ENCODE assay signal across 24 mouse cellular contexts in the genomic region with DNA sequence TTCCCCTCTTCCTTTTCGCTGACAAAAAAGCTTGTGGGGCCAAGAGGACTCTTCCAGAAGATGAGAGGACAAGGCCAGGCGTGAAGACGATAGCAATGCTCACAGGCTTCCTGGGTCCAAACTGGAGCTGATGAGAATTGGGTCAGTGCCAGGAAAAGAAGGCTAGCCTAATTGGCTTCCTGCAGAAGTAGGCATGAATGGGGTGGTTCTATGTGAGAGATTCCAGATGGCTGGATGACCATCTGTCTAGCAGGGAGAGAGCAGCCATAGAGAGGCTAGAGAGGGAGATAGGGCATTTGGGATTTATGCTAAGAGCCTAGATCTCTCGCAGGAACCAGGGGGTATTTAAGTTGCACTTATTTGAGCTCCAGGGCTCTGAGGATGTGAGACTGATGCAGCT. TPM values are rescaled to one million over a fixed set of nuclear protein-coding genes. Genes with fewer than 3 reads are reported as not detected.
DNase-seq lines count a peak whose midpoint lies in the region; ATAC-seq and TF ChIP-seq lines count a peak whose summit lies in the region.
"Had no signal": no experiment of that assay in that cellular context is flagged by ENCODE, and none has a peak within 500 bp of the region (broad histone marks: within the 10 kb centered on the region; RNA-seq: fewer than 3 reads in every experiment).

No protein-coding gene starts in this region.

- no peaks in the 10 kb centered on the region for H3K36me3 ChIP-seq in embryonic facial prominence, embryonic 14.5 days (ENCODE audit: control insufficient read depth, insufficient read depth, low read length)
- no peaks in the 10 kb centered on the region for H3K36me3 ChIP-seq in embryonic facial prominence, embryonic 10.5 days (replicated peaks)
- no peaks in the 10 kb centered on the region for H3K36me3 ChIP-seq in liver, adult 2 months (ENCODE audit: control insufficient read depth, insufficient read depth, low read length)
- H3K36me3 ChIP-seq in liver, embryonic 11.5 days (ENCODE audit: control insufficient read depth, insufficient read depth, low read length): no peaks in the 10 kb centered on the region
- H3K36me3 ChIP-seq: heart, embryonic 10.5 days; liver, embryonic 13.5 days; midbrain, embryonic 10.5 days; neural tube, embryonic 13.5 days had no signal

- ATAC-seq in embryonic facial prominence, embryonic 14.5 days (ENCODE audit: low read depth): peak; percentile 12; the same call in 1 of the 2 replicates
- ATAC-seq in liver, embryonic 11.5 days (replicated peaks; ENCODE audit: low FRiP score): no peak

- H3K79me2 ChIP-seq in liver, adult 2 months (ENCODE audit: control insufficient read depth, insufficient read depth, low read length): no peaks in the 10 kb centered on the region

- no peak overlapping the region for H3K4me2 ChIP-seq in embryonic facial prominence, embryonic 14.5 days (ENCODE audit: low read depth, low read length)
- no peak overlapping the region for H3K4me2 ChIP-seq in liver, embryonic 11.5 days
- H3K4me2 ChIP-seq: liver, embryonic 13.5 days; neural tube, embryonic 13.5 days had no signal

- H3K4me3 ChIP-seq in embryonic facial prominence, embryonic 14.5 days (ENCODE audit: low read depth, low read length): no peak overlapping the region
- H3K4me3 ChIP-seq in embryonic facial prominence, embryonic 10.5 days: no peak overlapping the region
- H3K4me3 ChIP-seq in liver, adult 2 months (ENCODE audit: insufficient read depth, low read depth, low read length): no peak overlapping the region
- no peak overlapping the region for H3K4me3 ChIP-seq in liver, embryonic 11.5 days (ENCODE audit: low read depth, low read length)
- H3K4me3 ChIP-seq: heart, embryonic 10.5 days; left cerebral cortex, adult 2 months; liver, embryonic 13.5 days; midbrain, embryonic 10.5 days; neural tube, embryonic 13.5 days had no signal

- no peak overlapping the region for H3K9ac ChIP-seq in embryonic facial prominence, embryonic 14.5 days (ENCODE audit: low read depth, low read length)
- no peak overlapping the region for H3K9ac ChIP-seq in liver, adult 2 months (ENCODE audit: low read depth, low read length)
- no peak overlapping the region for H3K9ac ChIP-seq in liver, embryonic 11.5 days (ENCODE audit: low read depth, low read length)
- H3K9ac ChIP-seq: liver, embryonic 13.5 days; neural tube, embryonic 13.5 days had no signal

- DNase-seq in embryonic facial prominence, embryonic 14.5 days (ENCODE audit: low spot score): no peak
- no peak for DNase-seq in embryonic facial prominence, embryonic 10.5 days (ENCODE audit: low spot score)
- peak; percentile 14 for DNase-seq in liver, adult 2 months (ENCODE audit: extremely low read depth, low read depth, low spot score)
- DNase-seq in liver, embryonic 11.5 days (ENCODE audit: low spot score): no peak
- DNase-seq in brain, embryonic 14.5 days (ENCODE audit: low read depth): peak; percentile 60
- peak; percentile 45 to 62 for DNase-seq in cerebellum, postnatal 14 days
- DNase-seq in gastrocnemius, postnatal 10 days: no peak
- no peak for DNase-seq in gastrocnemius, postnatal 25 days
- DNase-seq: adrenal gland, postnatal 36 days; embryo, embryonic 11 days; kidney, postnatal 36 days; left cerebral cortex, postnatal 4 days; liver, embryonic 13.5 days; right cerebral cortex, postnatal 14 days; spleen, adult 18-20 months had no signal

- no peaks in the 10 kb centered on the region for H3K9me3 ChIP-seq in embryonic facial prominence, embryonic 14.5 days (ENCODE audit: control insufficient read depth, low read length)
- no peaks in the 10 kb centered on the region for H3K9me3 ChIP-seq in embryonic facial prominence, embryonic 10.5 days
- H3K9me3 ChIP-seq in liver, embryonic 11.5 days (ENCODE audit: control insufficient read depth, low read length): no peaks in the 10 kb centered on the region
- H3K9me3 ChIP-seq: heart, embryonic 10.5 days; liver, embryonic 13.5 days; midbrain, embryonic 10.5 days; neural tube, embryonic 13.5 days had no signal

- no peak overlapping the region for H3K27ac ChIP-seq in embryonic facial prominence, embryonic 14.5 days (replicated peaks; ENCODE audit: low read depth, low read length)
- no peak overlapping the region for H3K27ac ChIP-seq in embryonic facial prominence, embryonic 10.5 days (replicated peaks)
- no peak overlapping the region; the same call in 1 of the 2 replicates for H3K27ac ChIP-seq in liver, adult 2 months (replicated peaks; ENCODE audit: insufficient read depth, low read depth, low read length)
- no peak overlapping the region for H3K27ac ChIP-seq in liver, embryonic 11.5 days (ENCODE audit: low read depth, low read length)
- H3K27ac ChIP-seq: heart, embryonic 10.5 days; left cerebral cortex, adult 2 months; macrophage; midbrain, embryonic 10.5 days; neural tube, embryonic 13.5 days had no signal

- H3K27me3 ChIP-seq in embryonic facial prominence, embryonic 14.5 days (replicated peaks; ENCODE audit: control insufficient read depth, insufficient read depth, low read length): no peaks in the 10 kb centered on the region
- H3K27me3 ChIP-seq in embryonic facial prominence, embryonic 10.5 days (replicated peaks; ENCODE audit: low read depth, poor library complexity, severe bottlenecking): no peaks in the 10 kb centered on the region
- H3K27me3 ChIP-seq in liver, adult 2 months (ENCODE audit: control insufficient read depth, insufficient read depth, low read length): no peaks in the 10 kb centered on the region
- H3K27me3 ChIP-seq in liver, embryonic 11.5 days (replicated peaks; ENCODE audit: control insufficient read depth, insufficient read depth, low read length): no peaks in the 10 kb centered on the region
- H3K27me3 ChIP-seq: neural tube, embryonic 13.5 days had no signal

- no peak for TF ChIP-seq CTCF in liver, adult 2 months (IDR thresholded peaks at IDR 0.05; ENCODE audit: low read depth, low read length)
- no peak for TF ChIP-seq CTCF in brain, embryonic 14.5 days (IDR thresholded peaks at IDR 0.05; ENCODE audit: borderline replicate concordance, extremely low read depth, insufficient read depth, insufficient read length)

- H3K4me1 ChIP-seq in embryonic facial prominence, embryonic 14.5 days (ENCODE audit: control insufficient read depth, insufficient read depth, low read length): no peaks in the 10 kb centered on the region
- H3K4me1 ChIP-seq in embryonic facial prominence, embryonic 10.5 days: no peaks in the 10 kb centered on the region
- H3K4me1 ChIP-seq in liver, adult 2 months (ENCODE audit: control insufficient read depth, insufficient read depth, low read length): peaks cover 4% of the 10 kb centered on the region; the same call in 1 of the 2 replicates
- H3K4me1 ChIP-seq in liver, embryonic 11.5 days (replicated peaks; ENCODE audit: control insufficient read depth, insufficient read depth, low read length): no peaks in the 10 kb centered on the region
- H3K4me1 ChIP-seq: heart, embryonic 10.5 days; liver, embryonic 13.5 days; midbrain, embryonic 10.5 days had no signal

- WGBS in embryonic facial prominence, embryonic 14.5 days: 69% methylated on average over 4 of the region's 4 CpGs
- 73% methylated on average over 4 of the region's 4 CpGs for WGBS in embryonic facial prominence, embryonic 10.5 days
- WGBS in liver, adult 2 months: 75% methylated on average over 4 of the region's 4 CpGs
- WGBS in liver, embryonic 11.5 days: 59% methylated on average over 4 of the region's 4 CpGs

- TF ChIP-seq POLR2A in liver, adult 2 months (IDR thresholded peaks at IDR 0.05; ENCODE audit: extremely low read depth, insufficient read depth, low read length): no peak
- no peak for TF ChIP-seq POLR2A in brain, embryonic 14.5 days (IDR thresholded peaks at IDR 0.05; ENCODE audit: borderline replicate concordance, extremely low read depth, insufficient read depth, insufficient read length, poor library complexity, severe bottlenecking)

RNA-seq across cellular contexts. Expression of a gene that starts 9.5 kb away (rescaled TPM):
- polyA plus RNA-seq in embryonic facial prominence, embryonic 14.5 days (2014; fragmentation: Nextera tagmentation; extraction: Ambion mirVana): 18.4 and 20.4 TPM in 2 replicates
- 2.9 and 4.5 TPM in 2 replicates for polyA plus RNA-seq in embryonic facial prominence, embryonic 10.5 days (2016; fragmentation: Nextera tagmentation; extraction: Ambion mirVana)
- not detected in 2 replicates for total RNA-seq in liver, adult 2 months (2014; rRNA removed)
- not detected in 2 replicates for polyA plus RNA-seq in liver, adult 2 months (2012; rRNA removed)
- 12.7 and 15.7 TPM in 2 replicates for polyA plus RNA-seq in liver, embryonic 11.5 days (2014; fragmentation: Nextera tagmentation; extraction: Ambion mirVana)
- polyA plus RNA-seq in brain, embryonic 14.5 days (2012; rRNA removed): 1.4 and 4.3 TPM in 2 replicates
- not detected for total RNA-seq in gastrocnemius, postnatal 10 days (2021)
- total RNA-seq in gastrocnemius, postnatal 25 days (2021): not detected
- total RNA-seq: CH12.LX; left cerebral cortex, adult 2 months had no signal
- polyA plus RNA-seq: macrophage had no signal

RNA-seq across cellular contexts. Expression of a gene that starts 16.8 kb away (rescaled TPM):
- polyA plus RNA-seq in embryonic facial prominence, embryonic 14.5 days (2014; fragmentation: Nextera tagmentation; extraction: Ambion mirVana): 24.9 and 29.4 TPM in 2 replicates
- polyA plus RNA-seq in embryonic facial prominence, embryonic 10.5 days (2016; fragmentation: Nextera tagmentation; extraction: Ambion mirVana): 34.5 and 36.8 TPM in 2 replicates
- 6.6 and 7.2 TPM in 2 replicates for total RNA-seq in liver, adult 2 months (2014; rRNA removed)
- polyA plus RNA-seq in liver, adult 2 months (2012; rRNA removed): 16.8 and 18.7 TPM in 2 replicates
- polyA plus RNA-seq in liver, embryonic 11.5 days (2014; fragmentation: Nextera tagmentation; extraction: Ambion mirVana): 35.8 and 39.8 TPM in 2 replicates
- polyA plus RNA-seq in brain, embryonic 14.5 days (2012; rRNA removed): 51.5 and 57.4 TPM in 2 replicates
- total RNA-seq in gastrocnemius, postnatal 10 days (2021): 10 to 100 TPM; 16.9 to 18.8 TPM
- total RNA-seq in gastrocnemius, postnatal 25 days (2021): 10 to 100 TPM; 13.4 to 13.5 TPM

RNA-seq across cellular contexts. Expression of a gene that starts 28.1 kb away (rescaled TPM):
- polyA plus RNA-seq in embryonic facial prominence, embryonic 14.5 days (2014; fragmentation: Nextera tagmentation; extraction: Ambion mirVana): 83.7 and 90.7 TPM in 2 replicates
- polyA plus RNA-seq in embryonic facial prominence, embryonic 10.5 days (2016; fragmentation: Nextera tagmentation; extraction: Ambion mirVana): 95.7 and 96.7 TPM in 2 replicates
- total RNA-seq in liver, adult 2 months (2014; rRNA removed): 30.4 and 31.1 TPM in 2 replicates
- 40.4 and 50.7 TPM in 2 replicates for polyA plus RNA-seq in liver, adult 2 months (2012; rRNA removed)
- polyA plus RNA-seq in liver, embryonic 11.5 days (2014; fragmentation: Nextera tagmentation; extraction: Ambion mirVana): 46.7 and 49.2 TPM in 2 replicates
- 139 and 175 TPM in 2 replicates for polyA plus RNA-seq in brain, embryonic 14.5 days (2012; rRNA removed)
- 10 to 100 TPM; 85.3 to 85.8 TPM for total RNA-seq in gastrocnemius, postnatal 10 days (2021)
- total RNA-seq in gastrocnemius, postnatal 25 days (2021): 100 to 1,000 TPM; 105 to 110 TPM

RNA-seq across cellular contexts. Expression of a gene that starts 59.5 kb away (rescaled TPM):
- polyA plus RNA-seq in embryonic facial prominence, embryonic 14.5 days (2014; fragmentation: Nextera tagmentation; extraction: Ambion mirVana): 0.18 and 0.74 TPM in 2 replicates
- 0.06 TPM in 1 of 2 replicates, not detected in the other for polyA plus RNA-seq in embryonic facial prominence, embryonic 10.5 days (2016; fragmentation: Nextera tagmentation; extraction: Ambion mirVana)
- 0.07 and 0.09 TPM in 2 replicates for total RNA-seq in liver, adult 2 months (2014; rRNA removed)
- polyA plus RNA-seq in liver, adult 2 months (2012; rRNA removed): 0.04 and 0.26 TPM in 2 replicates
- polyA plus RNA-seq in liver, embryonic 11.5 days (2014; fragmentation: Nextera tagmentation; extraction: Ambion mirVana): 0.86 and 1.2 TPM in 2 replicates
- polyA plus RNA-seq in brain, embryonic 14.5 days (2012; rRNA removed): not detected in 2 replicates
- total RNA-seq in gastrocnemius, postnatal 10 days (2021): 10 to 100 TPM; 10.6 to 11.4 TPM
- total RNA-seq in gastrocnemius, postnatal 25 days (2021): 10 to 100 TPM; 12.6 to 13.5 TPM
- total RNA-seq: CH12.LX; left cerebral cortex, adult 2 months; left cerebral cortex, postnatal 4 days; MEL had no signal
- polyA plus RNA-seq: forebrain, embryonic 11.5 days; hindbrain, embryonic 11.5 days; macrophage; neural tube, embryonic 13.5 days had no signal

Comparison
In these comparisons a context has a peak if more than half of its experiments do, and no peak if none do; other contexts are left out.
1. DNase-seq: peak in liver, adult 2 months (single experiment), brain, embryonic 14.5 days (single experiment) and cerebellum, postnatal 14 days (2 of 2); none in embryonic facial prominence, embryonic 14.5 days (single experiment), embryonic facial prominence, embryonic 10.5 days (single experiment), liver, embryonic 11.5 days (single experiment), gastrocnemius, postnatal 10 days (single experiment) and gastrocnemius, postnatal 25 days (single experiment).